Mouse (Mus musculus) midbrain, embryonic 12.5 days (tissue): Measurements from ENCODE around the gene Tmtc4. TPM values are rescaled to one million over a fixed set of nuclear protein-coding genes. Genes with fewer than 3 reads are reported as not detected.

Experiments used
- ATAC-seq: fragments of 200-750 bp; cut with Nextera tagmentation; 2 replicates; pipeline ENCODE4 v1.8.0; 2017; ENCODE audit warnings: low read depth, moderate TSS enrichment, moderate library complexity; ENCODE audit not compliant: low FRiP score
- H3K27ac ChIP-seq: fragments of 300-500 bp; sonication (generic); replicated peaks from 2 replicates; pipeline ENCODE4 v1.5.1; 2016; ENCODE audit warnings: mild to moderate bottlenecking
- H3K27me3 ChIP-seq: fragments of 300-500 bp; sonication (generic); 2 replicates; pipeline ENCODE4 v1.6.1; 2016; ENCODE audit warnings: mild to moderate bottlenecking
- H3K36me3 ChIP-seq: fragments of 300-500 bp; sonication (generic); 2 replicates; pipeline ENCODE4 v1.6.1; 2016
- H3K4me1 ChIP-seq: fragments of 300-500 bp; sonication (generic); 2 replicates; pipeline ENCODE4 v1.6.1; 2016
- H3K4me2 ChIP-seq: fragments of 300-500 bp; sonication (generic); replicated peaks from 2 replicates; pipeline ENCODE4 v1.6.1; 2016; ENCODE audit warnings: mild to moderate bottlenecking, moderate library complexity
- H3K4me3 ChIP-seq: fragments of 300-500 bp; sonication (generic); 2 replicates; pipeline ENCODE4 v1.5.1; 2016; ENCODE audit warnings: mild to moderate bottlenecking
- H3K9ac ChIP-seq: fragments of 300-500 bp; sonication (generic); replicated peaks from 2 replicates; pipeline ENCODE4 v1.6.1; 2016; ENCODE audit warnings: mild to moderate bottlenecking, moderate library complexity
- H3K9me3 ChIP-seq: fragments of 300-500 bp; sonication (generic); 2 replicates; pipeline ENCODE4 v1.6.1; 2016; ENCODE audit warnings: mild to moderate bottlenecking
- WGBS: fragments of 180-500 bp; shearing (Covaris S2); methylation state at CpG from one replicate; pipeline ENCODE4 v1.1.7; 2016; 5-methylcytosine and 5-hydroxymethylcytosine counted together
- polyA plus RNA-seq: library from polyadenylated mRNA; unstranded; fragments of >200 nt; fragmentation: Nextera tagmentation; extraction: Ambion mirVana; gene quantifications from 2 replicates; pipeline ENCODE4 v1.2.1, GENCODE M21; 2016

Tmtc4 gene
- polyA plus RNA-seq, 1 experiment from 2014 or later: 45.8 TPM

DNA sequence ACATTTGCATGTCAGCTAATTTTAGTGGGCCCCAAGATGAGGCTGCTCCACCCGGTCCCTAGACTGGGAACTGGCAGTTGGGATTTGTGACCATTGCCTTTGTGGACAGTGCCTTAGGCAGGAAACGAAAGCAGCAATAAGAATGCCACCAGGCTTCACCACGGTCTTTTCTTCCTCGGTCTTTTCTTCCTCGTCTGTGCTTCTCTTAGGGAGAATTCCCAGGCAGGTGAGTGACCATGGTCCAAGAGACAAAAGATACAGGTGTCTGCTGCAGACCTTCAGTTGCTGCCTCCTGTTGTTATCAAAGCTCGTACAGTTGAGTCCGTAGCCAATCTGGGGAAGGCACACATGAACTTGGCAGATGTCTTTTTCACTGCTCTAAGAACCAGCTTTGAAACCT lies 103.5 kb downstream of the Tmtc4 start:
- Histone ChIP-seq H3K27ac (no peak overlapping the region), H3K4me1 (peaks cover 40% of the 10 kb centered on the region), H3K9me3 (no peaks in the 10 kb centered on the region), H3K36me3 (no peaks in the 10 kb centered on the region), H3K27me3 (0 out of 2 replicates have a peak, but pooled peaks cover 7% of the 10 kb centered on the region), H3K9ac (no peak overlapping the region), H3K4me2 (no peak overlapping the region), H3K4me3 (no peak overlapping the region)
- ATAC-seq: no peak
- WGBS: 75% methylated on average over 7 of the region's 7 CpGs

DNA sequence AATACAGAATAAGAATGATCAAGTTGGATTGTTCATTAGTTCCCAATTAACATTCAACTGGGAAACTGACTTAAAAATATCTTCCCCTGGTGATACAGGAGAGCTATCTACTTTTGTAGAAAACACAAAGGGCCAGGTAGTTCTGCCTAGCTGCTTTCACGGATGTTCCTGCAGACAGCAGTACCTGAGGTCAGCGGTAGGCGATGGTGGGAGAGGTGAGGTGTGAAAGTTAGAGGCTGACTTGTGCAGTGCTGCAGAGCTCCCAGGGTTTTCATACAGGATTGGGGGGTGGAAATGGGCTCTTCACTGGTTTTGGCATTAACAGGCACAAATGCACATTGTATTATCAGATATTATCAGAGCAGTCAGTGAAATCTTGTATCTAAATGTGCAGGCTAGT lies 106.0 kb downstream of the Tmtc4 start:
- no peak for ATAC-seq

DNA sequence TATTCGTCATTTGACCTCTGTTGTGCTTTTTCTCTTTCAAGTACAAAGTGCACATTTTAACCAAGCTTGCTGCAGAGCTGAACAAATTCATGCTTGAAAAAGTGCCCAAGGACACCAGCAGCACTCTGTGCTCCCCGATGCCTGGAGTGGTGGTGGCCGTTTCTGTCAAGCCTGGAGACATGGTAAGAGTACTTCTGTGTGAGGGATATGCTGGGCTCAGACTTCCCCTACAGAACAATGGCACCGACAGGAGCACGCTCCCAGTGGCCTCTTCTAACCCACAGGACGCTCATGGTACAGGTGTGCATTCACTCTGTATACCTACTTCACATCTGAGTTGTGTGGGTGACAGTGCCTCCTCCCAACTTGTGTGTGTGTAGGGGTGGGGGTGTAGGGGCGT lies 107.1 kb downstream of the Tmtc4 start:
- Histone ChIP-seq H3K4me2 (no peak overlapping the region), H3K9me3 (no peaks in the 10 kb centered on the region), H3K27me3 (peaks cover 14% of the 10 kb centered on the region), H3K36me3 (no peaks in the 10 kb centered on the region), H3K9ac (no peak overlapping the region), H3K4me3 (no peak overlapping the region), H3K27ac (no peak overlapping the region), H3K4me1 (peaks cover 37% of the 10 kb centered on the region)
- ATAC-seq: no peak
- whole genome bisulfite sequencing: 71% methylated on average over 7 of the region's 7 CpGs

More for the DNA sequence above, 106.0 kb downstream of the Tmtc4 start:
- Histone ChIP-seq H3K4me2 (no peak overlapping the region), H3K4me1 (peaks cover 37% of the 10 kb centered on the region), H3K36me3 (no peaks in the 10 kb centered on the region), H3K27ac (no peak overlapping the region), H3K4me3 (no peak overlapping the region), H3K9me3 (no peaks in the 10 kb centered on the region), H3K9ac (no peak overlapping the region), H3K27me3 (peaks cover 14% of the 10 kb centered on the region)
- WGBS: 88% methylated on average over 3 of the region's 3 CpGs

DNA sequence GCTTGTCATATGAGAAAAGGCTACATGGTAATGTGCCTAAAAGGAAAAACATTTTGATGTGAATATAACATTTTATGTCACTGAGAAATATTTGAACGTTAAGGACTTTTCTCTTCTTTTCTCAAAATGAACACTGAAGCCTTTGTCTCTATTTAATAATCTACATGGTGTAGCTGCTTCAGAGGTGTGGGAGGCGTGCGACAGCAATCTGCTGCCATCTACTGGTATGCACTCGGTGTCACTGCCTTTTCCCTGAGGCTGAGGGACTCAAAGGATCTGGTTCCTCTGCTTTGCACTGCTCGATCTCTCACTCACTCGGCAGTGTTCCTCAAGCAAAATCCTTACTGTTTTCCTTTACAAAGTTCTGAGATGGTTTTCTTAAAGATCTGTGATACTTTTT lies 107.7 kb downstream of the Tmtc4 start:
- H3K27ac ChIP-seq: peak overlapping the region; percentile 42
- WGBS: 2% methylated on average over 6 of the region's 6 CpGs

DNA sequence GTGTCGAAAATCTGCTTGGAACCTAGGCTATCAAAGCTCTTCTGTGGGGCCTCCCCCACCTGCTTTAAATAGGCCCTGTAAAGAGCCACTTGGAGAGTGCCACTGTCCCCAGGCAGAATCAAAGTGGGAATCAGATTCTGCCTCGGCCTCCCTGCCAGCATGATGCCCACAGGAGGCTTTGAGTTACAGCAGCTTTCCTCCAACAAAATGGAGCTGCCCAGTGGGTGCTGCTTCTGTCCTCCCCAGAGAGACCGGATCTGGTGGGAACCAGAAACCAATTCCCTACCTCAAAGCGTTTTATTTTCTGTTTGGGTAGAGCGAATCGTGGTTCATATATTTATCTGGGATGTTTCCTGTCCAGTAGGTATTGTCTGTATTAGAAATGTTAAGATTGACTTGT lies 108.2 kb downstream of the Tmtc4 start:
- H3K4me2 ChIP-seq: no peak overlapping the region
- H3K27me3 ChIP-seq: peaks cover 14% of the 10 kb centered on the region
- 38% methylated on average over 6 of the region's 6 CpGs for WGBS
- no peak overlapping the region for H3K4me3 ChIP-seq
- no peaks in the 10 kb centered on the region for H3K36me3 ChIP-seq
- ATAC-seq: peak; percentile 4; the same call in 1 of the 2 replicates
- H3K9ac ChIP-seq: no peak overlapping the region
- peaks cover 36% of the 10 kb centered on the region for H3K4me1 ChIP-seq
- H3K27ac ChIP-seq: peak overlapping the region; percentile 42
- H3K9me3 ChIP-seq: no peaks in the 10 kb centered on the region

More for the DNA sequence above, 107.7 kb downstream of the Tmtc4 start:
- peaks cover 14% of the 10 kb centered on the region for H3K27me3 ChIP-seq
- H3K36me3 ChIP-seq: no peaks in the 10 kb centered on the region
- peak; percentile 90 for ATAC-seq
- H3K4me3 ChIP-seq: no peak overlapping the region
- H3K4me1 ChIP-seq: peaks cover 36% of the 10 kb centered on the region
- no peak overlapping the region for H3K4me2 ChIP-seq
- H3K9me3 ChIP-seq: no peaks in the 10 kb centered on the region
- no peak overlapping the region for H3K9ac ChIP-seq

DNA sequence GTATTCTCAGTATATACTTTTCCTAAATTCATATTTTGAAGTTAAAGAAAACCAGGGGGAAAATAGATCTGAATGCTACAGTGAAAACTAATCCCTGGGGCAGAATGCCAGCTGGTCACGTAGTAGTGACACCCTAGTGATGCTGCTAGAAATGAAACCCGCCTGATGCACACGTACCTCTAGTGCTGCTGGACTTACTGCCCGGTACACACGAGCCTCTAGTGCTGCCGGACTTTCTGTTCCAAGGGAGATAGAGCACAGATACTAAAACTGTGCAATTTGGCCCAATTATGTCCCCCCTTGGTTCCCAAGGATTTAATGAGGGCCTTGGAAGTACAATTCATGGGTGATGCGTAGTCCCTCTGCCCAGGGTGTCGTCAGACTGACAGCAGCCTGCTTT lies 108.8 kb downstream of the Tmtc4 start:
- no peak overlapping the region for H3K4me3 ChIP-seq
- H3K36me3 ChIP-seq: no peaks in the 10 kb centered on the region
- H3K4me1 ChIP-seq: peaks cover 36% of the 10 kb centered on the region
- 51% methylated on average over 8 of the region's 8 CpGs for WGBS
- H3K27me3 ChIP-seq: peaks cover 14% of the 10 kb centered on the region
- no peaks in the 10 kb centered on the region for H3K9me3 ChIP-seq
- ATAC-seq: no peak
- H3K9ac ChIP-seq: no peak overlapping the region
- peak overlapping the region; percentile 42; the same call in 1 of the 2 replicates for H3K27ac ChIP-seq
- H3K4me2 ChIP-seq: no peak overlapping the region

DNA sequence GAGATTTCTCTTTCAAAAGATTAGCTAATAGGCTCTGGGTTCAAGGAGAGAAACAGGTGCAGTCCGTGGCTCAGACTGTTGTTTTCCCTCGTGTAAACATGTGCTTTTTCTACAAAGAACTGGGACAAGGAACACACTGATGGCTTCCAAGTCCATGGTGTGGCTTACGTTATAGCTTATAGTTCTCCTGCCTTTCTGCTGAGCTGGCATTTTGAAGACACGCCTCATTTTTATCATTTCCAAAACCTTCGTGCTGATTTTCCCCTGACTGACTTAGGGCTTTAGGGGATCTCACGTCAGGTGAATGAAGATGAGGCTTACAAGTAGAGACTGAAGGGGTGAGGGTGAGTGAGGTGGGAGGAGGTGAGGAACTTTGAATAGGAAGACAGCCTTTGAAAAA lies 111.2 kb downstream of the Tmtc4 start:
- peaks cover 33% of the 10 kb centered on the region for H3K4me1 ChIP-seq
- no peak overlapping the region for H3K4me2 ChIP-seq
- 80% methylated on average over 6 of the region's 6 CpGs for WGBS
- no peak overlapping the region for H3K9ac ChIP-seq
- peaks cover 11% of the 10 kb centered on the region for H3K27me3 ChIP-seq
- no peaks in the 10 kb centered on the region for H3K36me3 ChIP-seq
- no peaks in the 10 kb centered on the region for H3K9me3 ChIP-seq
- H3K4me3 ChIP-seq: no peak overlapping the region
- ATAC-seq: no peak
- H3K27ac ChIP-seq: no peak overlapping the region

DNA sequence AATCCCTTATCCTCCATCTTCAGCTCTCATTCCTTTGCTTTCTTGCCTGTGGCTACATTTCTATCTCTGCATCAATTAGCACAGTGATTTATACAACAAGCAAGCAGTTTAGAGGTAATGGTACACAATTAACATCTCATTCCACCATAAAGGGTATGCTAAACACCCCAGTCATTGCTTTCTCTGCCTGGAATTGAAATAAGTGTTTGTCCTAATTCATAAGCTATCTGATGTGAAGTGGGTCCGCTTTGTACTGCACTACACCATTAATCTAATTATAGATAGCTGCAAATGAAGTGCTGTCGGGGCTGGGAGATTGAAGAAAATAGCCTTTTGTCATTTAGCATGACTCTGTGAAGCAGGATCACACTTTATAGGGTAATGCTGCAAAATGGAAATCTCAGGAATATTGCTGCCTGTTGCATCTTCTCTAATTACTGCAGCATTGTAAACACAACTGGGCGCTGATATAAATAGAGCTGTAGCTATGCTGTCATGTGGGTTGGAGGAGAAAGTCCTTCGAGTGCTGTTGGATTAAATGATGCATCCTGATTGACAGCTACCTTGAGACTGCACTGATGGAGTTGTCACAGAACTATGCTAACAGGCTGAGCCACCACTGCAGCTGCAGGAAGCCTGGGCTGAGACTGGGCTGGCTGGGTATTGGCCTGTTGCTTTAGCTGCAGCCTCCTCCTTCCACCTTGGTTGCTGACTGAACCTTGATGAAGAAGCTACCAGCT lies 111.8 kb downstream of the Tmtc4 start:
- WGBS: 36% methylated on average over 4 of the region's 4 CpGs
- Histone ChIP-seq H3K36me3 (no peaks in the 10 kb centered on the region), H3K4me1 (peaks cover 33% of the 10 kb centered on the region), H3K9ac (no peak overlapping the region), H3K9me3 (no peaks in the 10 kb centered on the region), H3K27ac (no peak overlapping the region), H3K27me3 (peaks cover 11% of the 10 kb centered on the region), H3K4me2 (no peak overlapping the region), H3K4me3 (no peak overlapping the region)
- peak; percentile 65 for ATAC-seq

DNA sequence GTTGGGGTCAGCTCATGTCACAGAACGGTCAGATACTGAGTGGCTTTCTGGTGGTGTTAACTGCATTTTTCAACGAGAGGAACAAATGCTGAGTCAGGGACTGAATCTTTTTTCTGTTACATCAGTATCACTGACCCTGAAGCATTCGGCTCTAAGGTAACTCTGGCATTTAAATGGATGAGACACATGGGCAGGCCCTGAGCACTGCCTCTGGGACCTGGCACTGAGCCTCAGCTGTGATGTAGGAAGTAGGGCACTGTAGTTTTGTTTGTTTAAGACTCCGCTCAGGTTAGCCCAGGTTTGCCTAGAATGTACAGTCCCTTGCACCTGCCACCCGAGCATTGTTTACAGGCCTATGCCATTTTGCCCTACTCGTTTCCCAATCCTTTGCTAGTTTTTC lies 114.0 kb downstream of the Tmtc4 start:
- H3K27me3 ChIP-seq: peaks cover 4% of the 10 kb centered on the region
- H3K4me1 ChIP-seq: peaks cover 23% of the 10 kb centered on the region
- no peaks in the 10 kb centered on the region for H3K36me3 ChIP-seq
- no peak for ATAC-seq
- no peak overlapping the region for H3K9ac ChIP-seq
- no peak overlapping the region for H3K4me2 ChIP-seq
- no peak overlapping the region for H3K4me3 ChIP-seq
- H3K27ac ChIP-seq: no peak overlapping the region
- H3K9me3 ChIP-seq: no peaks in the 10 kb centered on the region
- WGBS: 81% methylated on average over 6 of the region's 6 CpGs

Other genes with a start within 250 kb of the Tmtc4 start
- 5.1 and 8.4 TPM in 2 replicates for gene Ggact, start 70.3 kb downstream of the Tmtc4 start, polyA plus RNA-seq